Mouse (Mus musculus): ENCODE results near the gene Amz2.
A peak's percentile ranks its signal among the peaks of the same experiment; 100 is the strongest.

The Amz2 gene

DNA sequence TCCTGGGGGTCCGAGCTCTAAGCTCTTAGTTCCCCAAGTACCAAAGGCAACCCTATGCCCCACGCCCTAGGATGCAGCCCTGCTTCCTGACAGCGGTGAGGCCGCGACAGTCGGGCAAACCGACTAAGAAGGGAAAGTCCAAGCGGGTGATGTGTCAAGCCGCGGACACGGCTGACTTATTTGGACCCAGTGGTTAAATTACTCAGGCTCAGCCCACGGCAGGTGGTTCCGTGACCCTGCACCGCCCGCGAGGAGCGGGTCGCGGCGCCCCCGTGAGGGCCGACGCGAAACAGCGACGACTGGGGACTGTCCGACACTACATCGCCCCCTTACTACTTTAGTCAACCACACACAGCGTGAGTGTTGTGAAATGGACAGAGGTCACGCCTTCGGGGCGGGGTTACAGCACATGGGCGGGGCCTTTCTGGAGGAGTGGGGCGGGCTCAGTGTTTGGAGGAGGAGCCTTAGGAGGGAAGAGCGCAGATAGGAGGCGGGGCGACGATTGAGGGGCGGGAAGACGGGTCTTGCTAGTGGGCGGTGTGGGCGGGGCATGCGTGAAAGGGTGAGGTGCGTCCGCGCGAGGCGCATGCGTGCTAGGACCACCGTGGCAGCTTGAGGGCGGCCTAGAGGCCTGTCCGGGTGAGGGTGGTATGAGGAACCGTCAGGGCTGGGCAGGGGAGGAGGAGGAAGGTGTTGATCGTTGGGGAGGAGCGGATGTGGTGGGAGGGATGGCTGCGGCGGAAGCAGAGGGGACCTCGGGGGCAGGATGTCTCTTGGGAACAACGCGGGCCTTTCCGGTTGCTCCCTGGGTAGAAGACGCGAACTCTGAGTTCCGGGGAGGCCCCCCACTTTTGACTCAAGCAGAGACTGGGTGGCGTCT, at the start of gene Amz2:
Amz2 (plus strand) TSS at position 555 of the 880 bp plus-strand sequence.
- peak; percentile 94 to 99 for DNase-seq (ENCODE audit: low spot score in 2 of 2)

DNA sequence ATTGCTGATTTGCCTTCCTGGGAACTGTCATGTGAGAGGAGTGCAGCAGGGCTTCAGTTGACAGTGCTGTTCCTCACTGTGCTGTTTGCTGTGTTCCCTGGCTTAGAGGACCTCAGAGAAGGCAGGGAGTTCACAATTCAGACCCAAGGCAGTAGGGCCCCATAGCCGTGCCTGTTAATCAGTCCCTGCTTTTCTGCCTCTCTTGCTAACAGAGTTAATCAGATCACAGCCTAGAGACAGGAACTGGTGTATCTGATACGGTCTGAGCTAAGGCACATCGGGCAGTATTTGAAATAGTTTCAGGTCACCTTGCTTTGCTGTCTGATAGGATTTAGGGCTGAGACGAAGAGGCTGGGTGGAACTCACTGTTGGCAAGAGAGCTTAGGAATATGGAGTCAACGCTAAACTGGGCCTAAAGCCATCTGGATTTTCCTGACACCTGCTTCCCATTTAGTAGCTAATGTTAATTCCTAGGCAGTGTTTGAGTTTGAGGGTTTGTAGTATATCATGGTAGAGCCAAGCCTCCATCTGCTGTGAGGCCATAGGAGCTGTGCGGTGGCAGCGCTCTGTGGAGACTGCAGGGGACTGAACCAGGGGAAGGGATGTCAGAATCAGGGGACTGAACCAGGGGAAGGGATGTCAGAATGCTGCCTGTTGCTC, 49.1 kb upstream of the Amz2 start:
- no peak for DNase-seq (ENCODE audit: low spot score in 2 of 2)

DNA sequence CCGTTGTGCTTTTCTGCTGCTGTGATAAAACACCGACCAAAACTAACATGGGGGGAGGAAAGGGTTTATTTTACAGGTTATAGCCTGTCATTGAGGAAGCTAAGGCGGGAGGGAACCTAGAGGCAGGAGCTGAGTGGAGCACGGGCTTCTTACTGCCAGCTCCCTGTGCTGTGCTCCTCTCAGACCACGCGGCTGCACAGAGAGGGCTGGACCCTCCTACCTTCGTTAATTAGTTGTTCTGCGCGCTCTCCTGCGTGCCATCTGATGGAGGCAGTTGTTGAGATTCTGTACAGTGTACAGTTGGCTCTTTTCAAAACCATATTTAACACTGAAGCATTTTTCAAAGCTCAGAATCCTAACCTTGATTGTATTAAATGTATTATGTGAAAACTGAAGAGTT, 48.3 kb upstream of the Amz2 start:
- no peak for DNase-seq (ENCODE audit: low spot score in 2 of 2)

DNA sequence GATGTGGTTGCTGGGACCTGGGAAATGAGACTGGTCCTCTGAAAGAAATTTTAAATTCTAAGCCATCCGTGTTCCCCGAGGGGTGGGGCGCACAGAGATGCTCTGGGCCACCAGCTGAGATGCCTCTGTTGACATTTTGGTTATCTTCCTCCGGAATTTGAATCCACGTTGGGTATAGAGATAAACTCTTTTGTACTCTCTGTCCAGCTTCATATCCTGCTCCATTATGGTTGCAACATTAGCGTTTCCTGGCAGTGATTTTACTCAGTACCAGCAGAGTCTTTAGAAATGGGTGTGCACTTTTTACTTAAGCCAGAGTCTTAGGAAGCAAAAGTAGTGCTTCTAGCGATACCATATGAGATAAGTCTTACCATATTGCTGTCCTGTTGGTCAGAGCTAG, 47.7 kb upstream of the Amz2 start:
- DNase-seq (ENCODE audit: low spot score in 2 of 2) = no peak

DNA sequence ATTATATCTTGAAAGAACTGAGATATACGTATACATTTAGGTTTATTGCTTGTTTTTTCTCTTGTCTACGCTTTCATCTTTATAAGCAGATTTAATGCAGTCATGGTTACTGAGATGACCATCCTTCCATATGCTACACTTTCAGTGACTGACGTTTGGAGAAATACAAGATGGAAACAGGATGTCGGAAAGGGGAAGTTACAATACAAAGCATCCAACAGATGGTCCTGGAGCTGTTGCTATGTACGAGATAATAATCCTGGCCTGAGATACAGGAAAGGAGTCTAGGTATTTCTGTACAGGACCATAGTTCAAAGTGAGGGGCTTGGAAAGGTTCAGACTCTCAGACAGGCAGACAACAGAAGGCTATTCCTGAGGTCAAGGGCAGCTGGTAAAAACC, 45.1 kb upstream of the Amz2 start:
- no peak for DNase-seq (ENCODE audit: low spot score in 2 of 2)

DNA sequence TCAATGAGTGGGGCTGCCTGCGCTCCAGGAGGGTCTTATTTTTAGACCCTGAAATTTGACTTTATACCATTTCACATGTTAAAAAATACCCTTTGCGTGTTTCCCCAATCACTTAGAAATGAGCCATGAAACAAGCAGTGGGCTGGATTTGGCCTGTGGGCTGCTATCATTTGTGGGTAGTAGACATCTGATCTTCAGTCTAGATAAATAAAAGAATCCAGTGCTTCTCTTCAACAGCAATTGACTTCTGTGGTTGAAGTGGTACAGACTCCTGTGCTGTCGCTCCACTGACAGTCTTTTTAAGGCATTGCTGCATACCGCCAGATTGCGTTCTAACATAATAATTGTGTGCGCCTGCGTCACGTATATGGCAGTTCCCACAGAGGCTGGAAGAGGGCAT, 40.5 kb upstream of the Amz2 start:
- DNase-seq (ENCODE audit: low spot score in 2 of 2) = no peak

DNA sequence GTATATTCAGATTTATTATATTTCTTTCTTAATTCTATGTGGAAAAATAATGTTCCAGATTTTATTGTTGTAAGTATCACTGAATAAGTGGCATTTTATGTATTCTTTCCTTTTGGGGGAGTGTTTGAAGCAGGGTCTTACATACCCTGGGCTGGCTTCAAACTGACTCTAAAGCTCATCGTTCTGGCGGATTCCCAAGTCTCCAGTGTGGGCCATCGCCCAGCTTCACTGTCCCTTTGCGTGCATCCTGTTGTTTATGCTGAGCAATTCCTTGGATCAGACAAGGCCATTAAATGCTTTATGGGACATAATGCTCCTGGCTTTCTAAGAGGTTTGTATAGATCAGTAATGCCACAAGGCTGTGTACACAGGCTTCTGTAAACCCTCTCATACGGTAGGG, 36.7 kb upstream of the Amz2 start:
- DNase-seq (ENCODE audit: low spot score in 2 of 2) = no peak

DNA sequence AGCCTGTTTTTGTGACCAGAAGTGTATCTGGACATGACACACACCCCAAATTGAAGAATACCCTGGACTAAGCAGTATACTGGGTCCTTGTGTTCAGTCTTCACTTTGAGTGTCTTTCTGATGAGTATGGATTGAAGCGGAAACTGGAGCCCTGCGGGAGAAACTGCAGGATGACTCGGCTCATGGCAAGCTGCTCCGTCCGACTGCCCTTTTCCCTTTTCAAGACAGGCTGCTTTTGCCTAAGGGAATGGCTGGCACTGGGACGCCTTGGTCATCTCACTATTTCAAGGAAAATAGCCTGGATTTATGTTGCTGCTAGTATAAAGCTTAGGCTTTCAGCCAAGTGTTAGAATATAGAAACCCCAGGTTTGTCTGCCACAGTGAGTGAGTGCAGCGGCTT, 34.5 kb upstream of the Amz2 start:
- no peak for DNase-seq (ENCODE audit: low spot score in 2 of 2)

DNA sequence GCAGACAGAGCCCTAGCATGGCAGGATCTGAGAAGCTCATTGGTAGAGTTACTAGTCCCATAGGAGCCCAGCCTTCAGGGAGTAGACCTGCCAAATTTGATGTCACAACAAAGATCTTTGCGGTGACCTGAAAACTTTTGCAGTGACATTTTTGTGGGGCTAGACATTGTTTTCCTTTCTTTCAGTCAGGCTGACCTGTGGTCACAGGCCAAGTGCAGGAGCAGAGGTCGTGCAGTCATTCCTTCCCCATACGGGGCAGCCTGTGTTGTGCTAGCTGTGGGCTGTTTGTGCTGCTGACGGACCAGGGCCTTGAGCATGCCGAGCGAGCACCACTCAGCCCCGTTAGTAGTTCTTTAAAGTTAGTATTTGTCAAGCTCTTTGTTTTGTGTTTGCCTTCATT, 34.0 kb upstream of the Amz2 start:
- no peak for DNase-seq (ENCODE audit: low spot score in 2 of 2)

DNA sequence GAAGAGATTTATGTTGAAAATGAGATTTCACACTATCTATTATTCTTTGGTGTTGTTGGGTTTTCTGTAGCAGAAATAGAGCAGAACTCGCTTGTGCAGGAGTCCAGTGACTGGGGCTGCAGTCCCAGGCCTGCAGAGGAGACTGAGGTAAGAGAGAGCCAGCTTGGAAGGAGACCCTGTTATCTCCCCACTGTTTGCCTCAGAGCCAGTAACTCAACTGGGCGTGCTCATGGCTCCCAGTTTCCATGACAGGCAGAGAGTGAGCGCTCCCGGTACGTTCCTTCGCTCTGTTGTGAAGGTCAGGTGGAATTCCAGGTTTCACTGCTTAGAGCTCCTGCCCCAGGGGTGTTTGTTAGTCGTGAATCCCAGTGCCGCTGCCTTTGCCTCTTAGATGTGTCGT, 33.1 kb upstream of the Amz2 start:
- DNase-seq (ENCODE audit: low spot score in 2 of 2) = no peak

DNA sequence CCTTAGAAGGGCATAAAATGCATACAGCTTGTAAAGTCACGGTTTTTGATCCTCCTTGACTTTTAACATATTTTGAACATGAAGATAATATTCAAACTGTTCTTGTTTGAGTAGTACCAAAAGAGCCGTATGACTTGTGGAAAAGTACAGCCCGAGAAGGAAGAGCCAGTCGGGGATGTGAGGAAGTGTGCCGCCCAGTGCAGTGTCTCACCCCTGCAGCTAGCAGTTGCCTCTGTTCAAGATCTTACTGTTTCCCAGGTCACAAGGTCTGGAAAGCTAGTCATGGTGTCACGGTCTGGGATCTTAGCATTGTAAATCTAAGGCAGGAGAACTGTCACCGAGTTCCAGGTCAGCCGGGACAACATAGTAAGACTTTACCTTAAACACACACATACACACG, 31.0 kb upstream of the Amz2 start:
- no peak for DNase-seq (ENCODE audit: low spot score in 2 of 2)

DNA sequence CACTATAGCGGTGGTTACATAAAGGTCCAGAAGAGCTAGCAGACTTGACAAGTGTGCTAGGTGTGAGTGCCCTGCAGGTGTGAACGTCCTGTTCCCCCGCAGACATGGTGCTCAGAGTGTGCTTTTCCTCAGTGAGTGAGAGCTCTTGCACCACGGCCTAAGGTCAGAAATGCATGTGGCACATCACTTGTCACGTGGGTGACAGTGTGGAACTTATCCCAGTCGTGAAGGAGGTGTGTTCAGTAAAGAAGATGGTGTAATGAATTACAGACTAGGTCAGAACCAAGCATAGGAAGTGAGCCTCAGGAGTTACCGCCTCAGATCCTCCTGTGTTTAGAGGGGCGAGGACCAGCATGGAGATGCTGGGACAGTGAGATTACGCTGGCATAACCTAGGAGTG, 30.5 kb upstream of the Amz2 start:
- DNase-seq (ENCODE audit: low spot score in 2 of 2) = no peak

DNA sequence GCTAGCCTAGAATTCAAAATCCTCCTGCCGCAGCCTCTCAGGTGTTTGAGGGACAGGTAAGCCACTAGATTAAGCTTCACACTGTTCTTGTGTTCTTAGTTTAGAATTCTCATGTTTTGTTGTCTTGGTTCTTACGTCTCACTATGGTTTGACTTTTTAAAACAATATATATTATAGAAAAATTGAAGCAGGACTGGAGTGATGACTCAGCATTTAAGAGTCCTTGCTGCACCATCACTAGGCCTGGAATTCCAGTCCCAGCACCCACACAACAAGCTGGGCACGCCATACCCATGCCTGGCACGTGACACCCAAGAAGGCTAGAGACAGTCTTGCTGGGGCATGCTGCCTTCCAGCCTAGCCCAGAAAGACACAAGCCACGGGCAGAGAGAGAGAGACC, 19.3 kb upstream of the Amz2 start:
- no peak for DNase-seq (ENCODE audit: low spot score in 2 of 2)

DNA sequence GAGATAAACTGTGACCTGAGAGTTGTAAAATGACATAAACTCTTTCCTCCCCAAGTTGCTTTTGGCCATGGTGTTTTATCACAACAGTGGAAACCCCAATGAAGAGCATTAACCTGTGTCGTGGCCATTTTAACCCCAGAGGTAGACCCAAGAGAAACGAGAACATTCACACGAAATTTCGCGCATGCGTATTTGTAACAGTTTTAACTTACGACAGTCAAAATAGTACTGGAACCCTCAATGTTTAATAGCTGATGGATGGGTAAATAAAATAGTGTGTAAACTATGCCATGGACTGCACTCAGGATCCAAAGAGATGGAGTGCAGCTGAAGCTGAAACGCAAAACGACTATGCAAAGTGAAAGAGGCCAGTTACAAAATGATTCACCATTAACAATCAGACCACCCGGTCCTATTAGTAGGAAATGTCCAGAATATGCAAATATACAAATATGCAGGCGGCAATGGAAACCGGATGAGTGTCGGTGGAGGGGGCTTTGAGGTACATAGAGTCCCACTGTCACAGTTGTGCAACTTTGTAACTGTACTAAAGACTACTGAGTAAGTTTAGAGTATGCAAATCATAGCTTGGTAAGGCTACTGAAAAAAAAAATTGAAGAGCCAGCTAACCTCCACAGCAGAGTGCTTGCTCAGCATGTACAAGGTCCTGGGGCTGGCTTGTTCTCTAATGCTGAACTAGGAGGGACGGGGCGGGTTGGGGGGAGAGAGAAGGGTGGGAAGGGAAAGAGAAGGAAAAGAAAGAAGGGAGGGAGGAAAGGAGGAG, 15.4 kb upstream of the Amz2 start:
- DNase-seq (ENCODE audit: low spot score in 2 of 2) = no peak

DNA sequence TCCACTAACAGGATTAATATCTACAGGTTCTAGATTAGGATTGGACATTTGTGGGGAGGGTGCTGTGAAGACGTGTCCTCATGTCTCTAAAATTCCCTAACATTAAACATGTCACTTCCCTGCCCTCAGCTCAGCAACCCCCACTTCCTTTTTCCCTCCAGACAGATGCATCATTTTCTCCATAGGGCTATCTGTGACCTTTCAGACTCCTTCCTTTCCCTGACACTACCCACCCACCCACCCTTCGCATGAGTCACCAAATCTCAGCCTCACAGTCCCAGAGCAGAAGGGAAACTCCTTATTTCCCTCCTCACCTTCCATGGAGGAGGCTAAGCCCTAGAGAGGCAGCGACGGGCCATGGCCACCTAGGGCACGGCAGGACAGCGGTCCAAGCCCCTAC, 12.1 kb upstream of the Amz2 start, which contains the start of gene 9930022D16Rik:
9930022D16Rik (plus strand) TSS at position 301 of the 400 bp plus-strand sequence.
- DNase-seq (ENCODE audit: low spot score in 2 of 2) = no peak

DNA sequence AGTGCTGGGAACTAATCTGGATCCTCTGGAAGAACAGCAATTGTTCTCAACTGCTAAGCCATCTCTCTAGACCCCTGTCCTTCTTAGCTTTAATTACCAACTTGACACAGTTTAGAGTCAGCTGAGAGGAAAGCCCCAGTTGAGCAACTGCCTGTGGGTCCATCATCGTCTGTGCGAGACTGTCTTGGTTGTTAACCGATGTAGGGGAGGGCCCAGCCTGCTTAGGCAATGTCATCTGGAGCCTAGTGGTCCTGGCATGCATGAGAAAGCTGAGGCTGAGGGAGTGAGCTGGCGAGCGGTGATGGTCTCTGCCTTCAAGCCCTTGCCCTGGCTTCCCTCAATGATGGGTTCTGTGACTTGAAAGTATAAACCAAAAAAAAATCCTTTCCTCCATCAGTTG, 10.9 kb upstream of the Amz2 start:
- no peak for DNase-seq (ENCODE audit: low spot score in 2 of 2)

DNA sequence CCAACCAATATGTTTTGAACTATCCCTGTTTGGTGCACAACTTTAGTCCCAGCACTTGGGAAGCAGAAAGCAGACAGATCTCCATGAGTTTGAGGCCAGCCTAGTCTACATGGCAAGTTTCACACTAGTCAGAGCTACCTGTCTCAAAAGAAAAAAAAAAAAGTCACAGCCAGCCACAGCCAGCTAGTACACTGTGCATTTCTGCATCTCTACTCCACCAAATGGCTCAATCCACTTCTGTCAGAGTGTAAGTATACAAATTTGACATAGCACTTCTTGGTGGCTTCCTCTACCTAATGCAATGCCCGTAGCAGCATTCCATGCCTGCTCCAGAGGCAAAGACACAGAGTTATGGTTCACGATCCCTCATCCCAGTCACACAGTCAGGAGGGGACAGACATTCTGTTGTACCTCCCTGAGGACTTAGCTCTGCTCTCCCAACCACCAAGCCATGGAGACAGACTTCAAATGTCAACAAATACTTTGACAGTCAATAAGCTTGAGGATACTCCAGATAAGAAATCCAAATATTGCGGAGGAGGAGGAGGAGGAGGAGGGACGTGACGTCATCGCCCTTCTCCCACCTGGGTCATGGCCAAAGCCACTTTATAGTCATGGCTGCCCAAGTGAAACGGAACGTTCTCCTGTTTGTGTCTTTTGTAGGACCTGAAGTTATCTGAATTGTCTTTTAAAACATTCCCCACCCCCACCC, 8.9 kb upstream of the Amz2 start:
- DNase-seq (ENCODE audit: low spot score in 2 of 2) = no peak

DNA sequence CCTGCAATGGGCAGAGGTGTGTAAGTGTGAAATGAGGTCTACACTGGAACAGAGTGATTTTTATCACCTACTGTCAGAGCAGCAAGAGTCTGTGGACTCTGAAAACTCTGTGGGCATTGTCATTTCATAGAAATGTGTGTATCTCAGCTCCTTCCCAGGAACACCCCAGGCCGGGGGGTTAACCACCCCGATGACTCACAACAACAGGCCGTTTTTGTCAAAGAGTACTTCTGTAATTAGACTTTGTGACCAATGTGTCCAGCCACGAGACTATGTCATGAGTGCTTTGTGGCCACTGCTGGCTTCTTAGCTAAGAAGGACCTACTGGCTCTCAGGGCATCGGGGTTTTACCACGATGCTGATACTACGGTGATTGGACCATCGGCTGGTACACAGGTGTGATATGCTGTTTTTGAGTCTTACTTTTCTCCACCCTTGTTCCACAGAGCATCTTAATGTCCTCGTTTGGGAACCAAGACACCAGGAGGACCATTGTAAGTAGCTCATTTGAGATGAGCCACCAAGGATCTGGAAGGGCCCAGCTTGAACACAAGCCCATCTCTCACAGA, 8.2 kb upstream of the Amz2 start:
- no peak for DNase-seq (ENCODE audit: low spot score in 2 of 2)

DNA sequence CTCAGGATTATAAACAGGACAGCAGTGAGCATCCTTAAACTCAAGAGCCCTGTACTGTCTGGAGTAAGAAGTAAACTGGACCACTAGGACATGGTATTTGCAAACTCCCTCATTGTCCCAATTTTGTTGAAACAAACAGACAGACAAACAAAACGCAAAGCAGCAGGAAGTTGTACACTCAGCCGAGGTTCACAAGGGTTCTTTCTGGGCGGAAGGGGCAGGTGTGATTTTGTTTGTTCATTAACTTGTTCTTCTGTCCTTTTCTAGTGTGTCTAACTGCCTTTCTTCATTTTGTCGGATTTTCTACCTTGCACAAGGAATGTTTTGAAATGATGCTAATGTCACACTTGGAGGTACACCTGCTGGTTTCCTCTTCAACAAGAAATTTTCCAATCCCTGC, 6.3 kb upstream of the Amz2 start:
- no peak for DNase-seq (ENCODE audit: low spot score in 2 of 2)

DNA sequence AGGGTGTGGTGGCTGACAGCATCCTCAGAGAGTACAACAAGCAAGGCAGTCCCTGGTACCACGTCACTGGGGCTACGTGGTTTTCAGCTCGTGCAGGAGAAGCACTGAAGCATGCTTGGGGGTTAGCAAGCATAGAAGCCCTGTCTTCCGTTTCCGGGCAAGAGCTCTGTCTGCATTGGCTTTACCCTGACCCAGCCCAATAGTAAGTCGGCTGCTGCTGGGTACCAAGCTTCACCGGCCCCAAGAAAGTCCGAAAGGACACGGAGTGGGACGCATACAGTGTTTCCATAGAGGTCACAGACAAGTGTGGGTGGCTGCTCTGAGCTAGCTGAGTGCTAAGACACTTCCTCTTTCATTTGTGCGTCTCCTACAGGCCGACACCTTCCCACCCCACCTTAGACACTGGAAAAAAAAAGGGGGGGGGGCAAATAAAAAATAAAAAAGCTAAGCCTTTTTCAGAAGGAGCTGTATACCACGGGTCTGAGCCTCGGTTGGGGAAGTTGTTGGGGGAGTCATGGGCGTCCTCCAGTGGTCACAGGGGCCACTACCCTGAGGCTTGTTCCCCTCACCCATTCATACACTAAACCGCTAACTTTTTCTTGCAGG, 5.7 kb upstream of the Amz2 start:
- no peak for DNase-seq (ENCODE audit: low spot score in 2 of 2)

DNA sequence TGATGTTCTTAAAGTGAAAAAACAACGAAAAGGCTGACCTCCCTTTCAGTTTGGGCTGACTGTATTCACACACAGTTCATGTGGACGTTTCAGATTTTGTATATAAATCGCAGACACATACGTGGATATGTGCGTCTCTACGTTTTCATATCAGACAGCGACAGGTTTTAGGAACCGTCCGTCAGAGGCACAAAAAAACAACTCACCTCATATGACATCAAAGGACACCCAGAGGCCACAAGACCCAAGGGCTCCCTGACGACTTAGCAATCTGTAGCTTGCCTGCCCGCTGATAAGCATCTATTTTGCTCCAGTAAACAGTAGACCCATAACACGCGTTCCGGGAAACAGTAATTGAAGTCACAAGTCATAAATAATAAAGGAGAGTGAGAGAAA, 5.2 kb upstream of the Amz2 start:
- no peak for DNase-seq (ENCODE audit: low spot score in 2 of 2)
